Mouse (Mus musculus) hindbrain, embryonic 15.5 days (tissue): ENCODE measurements at regions not wholly inside any gene's neighbourhood (a gene's known extent, or its start where the extent isn't known, plus 50 kb on each side); places are given as distances from the start of the nearest gene placed in this dataset.

ENCODE experiments used
- ATAC-seq: fragments of 200-750 bp; cut with Nextera tagmentation; 2 replicates; pipeline ENCODE4 v1.8.0; 2017; ENCODE audit warnings: low read depth, moderate number of reproducible peaks, moderate TSS enrichment; ENCODE audit not compliant: low FRiP score
- H3K27ac ChIP-seq: fragments of 300-500 bp; sonication (generic); replicated peaks from 2 replicates; pipeline ENCODE4 v1.5.1; 2015; ENCODE audit warnings: mild to moderate bottlenecking, inconsistent platforms
- H3K27me3 ChIP-seq: fragments of 300-500 bp; sonication (generic); 2 replicates; pipeline ENCODE4 v1.6.1; 2015; ENCODE audit warnings: control low read depth, inconsistent platforms
- H3K36me3 ChIP-seq: fragments of 300-500 bp; sonication (generic); 2 replicates; pipeline ENCODE4 v1.6.1; 2015; ENCODE audit warnings: control low read depth, inconsistent platforms
- H3K4me1 ChIP-seq: fragments of 300-500 bp; sonication (generic); replicated peaks from 2 replicates; pipeline ENCODE4 v1.6.1; 2015; ENCODE audit warnings: control low read depth, inconsistent platforms
- H3K4me2 ChIP-seq: fragments of 300-500 bp; sonication (generic); 2 replicates; pipeline ENCODE4 v1.6.1; 2015; ENCODE audit warnings: moderate library complexity, mild to moderate bottlenecking, inconsistent platforms
- H3K4me3 ChIP-seq: fragments of 300-500 bp; sonication (generic); 2 replicates; pipeline ENCODE4 v1.5.1; 2015; ENCODE audit warnings: mild to moderate bottlenecking, inconsistent platforms
- H3K9ac ChIP-seq: fragments of 300-500 bp; sonication (generic); 2 replicates; pipeline ENCODE4 v1.6.1; 2015; ENCODE audit warnings: inconsistent platforms
- H3K9me3 ChIP-seq: fragments of 300-500 bp; sonication (generic); 2 replicates; pipeline ENCODE4 v1.6.1; 2016; ENCODE audit warnings: control low read depth, inconsistent platforms
- WGBS: fragments of 180-500 bp; shearing (Covaris S2); methylation state at CpG from one replicate; pipeline ENCODE4 v1.1.7; 2015; 5-methylcytosine and 5-hydroxymethylcytosine counted together

- no peak for ATAC-seq
- Histone ChIP-seq H3K9ac (no peak overlapping the region), H3K36me3 (no peaks in the 10 kb centered on the region), H3K27ac (no peak overlapping the region), H3K4me1 (peaks cover 15% of the 10 kb centered on the region), H3K27me3 (no peaks in the 10 kb centered on the region), H3K4me2 (no peak overlapping the region), H3K4me3 (no peak overlapping the region), H3K9me3 (no peaks in the 10 kb centered on the region)
- 77% methylated on average over 5 of the region's 5 CpGs for WGBS
These were observed 52.8 kb upstream of the Tmem178 start for GRCm38 (mm10) chr17:80891656-80892055.

- H3K27me3 ChIP-seq, result no peaks in the 10 kb centered on the region
- ATAC-seq, result no peak
- no peak overlapping the region for H3K9ac ChIP-seq
- WGBS, result 95% methylated on average over 4 of the region's 4 CpGs
- peaks cover 29% of the 10 kb centered on the region for H3K4me1 ChIP-seq
- H3K9me3 ChIP-seq, result no peaks in the 10 kb centered on the region
- no peaks in the 10 kb centered on the region for H3K36me3 ChIP-seq
- no peak overlapping the region for H3K4me2 ChIP-seq
- H3K4me3 ChIP-seq, result no peak overlapping the region
- H3K27ac ChIP-seq, result no peak overlapping the region
These were observed 55.3 kb upstream of the Tmem178 start for GRCm38 (mm10) chr17:80889095-80889494.

GRCm38 (mm10) chr17:80887749-80888119, 56.7 kb upstream of the Tmem178 start:
- Histone ChIP-seq H3K4me3 (no peak overlapping the region), H3K4me2 (peak overlapping the region; percentile 4; the same call in 1 of the 2 replicates), H3K36me3 (no peaks in the 10 kb centered on the region), H3K9ac (no peak overlapping the region), H3K27me3 (no peaks in the 10 kb centered on the region), H3K9me3 (no peaks in the 10 kb centered on the region), H3K27ac (peak overlapping the region; percentile 51), H3K4me1 (peaks cover 29% of the 10 kb centered on the region)
- peak; percentile 17; the same call in 1 of the 2 replicates for ATAC-seq
- WGBS, result 17% methylated on average over 8 of the region's 8 CpGs

GRCm38 (mm10) chr17:80887021-80887748, 57.2 kb upstream of the Tmem178 start:
- H3K36me3 ChIP-seq, result no peaks in the 10 kb centered on the region
- peaks cover 29% of the 10 kb centered on the region for H3K4me1 ChIP-seq
- ATAC-seq, result peak; percentile 59
- no peaks in the 10 kb centered on the region for H3K27me3 ChIP-seq
- H3K4me3 ChIP-seq, result no peak overlapping the region
- H3K9me3 ChIP-seq, result no peaks in the 10 kb centered on the region
- H3K9ac ChIP-seq, result no peak overlapping the region
- peak overlapping the region; percentile 4; the same call in 1 of the 2 replicates for H3K4me2 ChIP-seq
- WGBS, result 12% methylated on average over 18 of the region's 18 CpGs
- peak overlapping the region; percentile 51 for H3K27ac ChIP-seq

- H3K4me3 ChIP-seq, result no peak overlapping the region
- ATAC-seq, result no peak
- H3K27me3 ChIP-seq, result no peaks in the 10 kb centered on the region
- H3K36me3 ChIP-seq, result no peaks in the 10 kb centered on the region
- H3K9ac ChIP-seq, result no peak overlapping the region
- 63% methylated on average over 3 of the region's 3 CpGs for WGBS
- no peaks in the 10 kb centered on the region for H3K9me3 ChIP-seq
- peaks cover 29% of the 10 kb centered on the region for H3K4me1 ChIP-seq
- no peak overlapping the region for H3K4me2 ChIP-seq
- H3K27ac ChIP-seq, result 0 out of 2 replicates have a peak overlapping the region, but pooled peaks have one; percentile 7
These were observed 58.2 kb upstream of the Tmem178 start for GRCm38 (mm10) chr17:80886211-80886701.

- WGBS, result 85% methylated on average over 9 of the region's 9 CpGs
- no peaks in the 10 kb centered on the region for H3K27me3 ChIP-seq
- no peak for ATAC-seq
- H3K4me2 ChIP-seq, result no peak overlapping the region
- H3K4me3 ChIP-seq, result no peak overlapping the region
- no peaks in the 10 kb centered on the region for H3K36me3 ChIP-seq
- H3K4me1 ChIP-seq, result peaks cover 29% of the 10 kb centered on the region
- no peaks in the 10 kb centered on the region for H3K9me3 ChIP-seq
- no peak overlapping the region for H3K27ac ChIP-seq
- H3K9ac ChIP-seq, result no peak overlapping the region
These were observed 58.7 kb upstream of the Tmem178 start for GRCm38 (mm10) chr17:80885706-80886105.

GRCm38 (mm10) chr17:80884886-80885285, 59.5 kb upstream of the Tmem178 start:
- H3K9me3 ChIP-seq, result no peaks in the 10 kb centered on the region
- H3K4me3 ChIP-seq, result no peak overlapping the region
- H3K4me2 ChIP-seq, result no peak overlapping the region
- no peak overlapping the region for H3K9ac ChIP-seq
- ATAC-seq, result no peak
- H3K36me3 ChIP-seq, result no peaks in the 10 kb centered on the region
- H3K4me1 ChIP-seq, result peaks cover 29% of the 10 kb centered on the region
- no peak overlapping the region for H3K27ac ChIP-seq
- 49% methylated on average over 2 of the region's 2 CpGs for WGBS
- H3K27me3 ChIP-seq, result no peaks in the 10 kb centered on the region

- no peak for ATAC-seq
- WGBS, result 89% methylated on average over 3 of the region's 3 CpGs
- no peak overlapping the region for H3K27ac ChIP-seq
These were observed 62.0 kb upstream of the Tmem178 start for GRCm38 (mm10) chr17:80882476-80882875.

GRCm38 (mm10) chr17:80880325-80880724, 64.1 kb upstream of the Tmem178 start:
- Histone ChIP-seq H3K9ac (no peak overlapping the region), H3K4me3 (no peak overlapping the region), H3K4me1 (peaks cover 9% of the 10 kb centered on the region), H3K27ac (no peak overlapping the region), H3K27me3 (no peaks in the 10 kb centered on the region), H3K36me3 (no peaks in the 10 kb centered on the region), H3K9me3 (no peaks in the 10 kb centered on the region), H3K4me2 (no peak overlapping the region)
- 78% methylated on average over 4 of the region's 4 CpGs for WGBS
- no peak for ATAC-seq

More at GRCm38 (mm10) chr17:80882476-80882875, 62.0 kb upstream of the Tmem178 start:
- Histone ChIP-seq H3K27me3 (no peaks in the 10 kb centered on the region), H3K9me3 (no peaks in the 10 kb centered on the region), H3K9ac (no peak overlapping the region), H3K4me1 (peaks cover 20% of the 10 kb centered on the region), H3K36me3 (no peaks in the 10 kb centered on the region), H3K4me3 (no peak overlapping the region), H3K4me2 (no peak overlapping the region)

GRCm38 (mm10) chr17:80875352-80876044, 68.9 kb upstream of the Tmem178 start:
- peaks cover 8% of the 10 kb centered on the region for H3K4me1 ChIP-seq
- H3K36me3 ChIP-seq, result no peaks in the 10 kb centered on the region
- no peak overlapping the region for H3K4me3 ChIP-seq
- no peak overlapping the region for H3K9ac ChIP-seq
- H3K27ac ChIP-seq, result no peak overlapping the region
- WGBS, result 30% methylated on average over 7 of the region's 7 CpGs
- peak; percentile 23; the same call in 1 of the 2 replicates for ATAC-seq
- no peaks in the 10 kb centered on the region for H3K27me3 ChIP-seq
- no peaks in the 10 kb centered on the region for H3K9me3 ChIP-seq
- H3K4me2 ChIP-seq, result no peak overlapping the region; the same call in 1 of the 2 replicates

GRCm38 (mm10) chr17:80870965-80871364, 73.5 kb upstream of the Tmem178 start:
- Histone ChIP-seq H3K27ac (no peak overlapping the region), H3K4me2 (no peak overlapping the region), H3K9me3 (no peaks in the 10 kb centered on the region), H3K27me3 (no peaks in the 10 kb centered on the region), H3K4me1 (peaks cover 14% of the 10 kb centered on the region), H3K9ac (no peak overlapping the region), H3K4me3 (no peak overlapping the region), H3K36me3 (no peaks in the 10 kb centered on the region)
- WGBS, result 79% methylated on average over 4 of the region's 4 CpGs
- ATAC-seq, result no peak

GRCm38 (mm10) chr17:80862338-80862737, 82.1 kb upstream of the Tmem178 start:
- Histone ChIP-seq H3K27ac (no peak overlapping the region), H3K4me3 (no peak overlapping the region), H3K4me2 (no peak overlapping the region), H3K9me3 (no peaks in the 10 kb centered on the region), H3K27me3 (no peaks in the 10 kb centered on the region), H3K9ac (no peak overlapping the region), H3K36me3 (no peaks in the 10 kb centered on the region), H3K4me1 (0 out of 2 replicates have a peak, but pooled peaks cover 7% of the 10 kb centered on the region)
- no peak for ATAC-seq
- WGBS, result 85% methylated on average over 8 of the region's 8 CpGs
